Mouse (Mus musculus) erythroblast, adult 5-6 weeks (primary cell): ENCODE measurements around the gene Fkbp7. TPM values are rescaled to one million over a fixed set of nuclear protein-coding genes. Genes with fewer than 3 reads are reported as not detected.
"Not testable (repeated sequence)": the region's sequence is repeated elsewhere in the genome, so short reads cannot be mapped to it uniquely, and the experiment has no call there.

Experiments used
- ATAC-seq: replicated peaks from 2 replicates; pipeline ENCODE4 v1.8.0; 2016; ENCODE audit warnings: moderate number of reproducible peaks, mild to moderate bottlenecking, moderate TSS enrichment, inconsistent platforms; ENCODE audit not compliant: poor library complexity, low FRiP score, severe bottlenecking
- total RNA-seq, 2 experiments: library from RNA; stranded (forward) in 1 of 2; stranded (reverse) in 1 of 2; fragments of 150-400 nt in 1 of 2; fragments of 200-764, 138-1000 nt in 1 of 2; gene quantifications; 2 replicates each; pipeline versions ENCODE4 v1.2.3 to v1.2.4; 2015 to 2017; ENCODE audit warnings: low replicate concordance in 2 of 2

Gene Fkbp7
- total RNA-seq, 2 experiments from 2014 or later: 2.3 to 2.9 TPM

GRCm38 (mm10) chr2:76672134-76672745 lies 676 bp downstream of the Fkbp7 start:
- ATAC-seq: no peak

DNA sequence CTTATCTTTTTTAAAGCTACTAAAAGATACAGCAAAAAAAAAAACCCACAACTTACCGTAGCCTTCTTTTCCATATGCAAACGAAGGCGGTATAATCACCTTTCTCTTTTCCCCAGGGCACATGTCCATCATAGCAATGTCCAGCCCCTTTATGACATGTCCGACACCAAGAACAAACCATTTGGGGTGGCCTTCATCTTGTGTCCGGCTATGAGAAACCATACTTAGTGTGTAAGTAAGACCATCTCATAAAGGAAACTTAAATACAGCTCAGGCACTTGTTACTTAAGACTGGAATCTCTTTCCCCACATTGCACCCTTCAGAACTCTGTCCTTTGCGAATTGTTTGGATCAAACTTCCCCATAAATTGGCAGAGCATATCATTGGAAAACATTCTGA lies 1.3 kb downstream of the Fkbp7 start:
- no peak for ATAC-seq

DNA sequence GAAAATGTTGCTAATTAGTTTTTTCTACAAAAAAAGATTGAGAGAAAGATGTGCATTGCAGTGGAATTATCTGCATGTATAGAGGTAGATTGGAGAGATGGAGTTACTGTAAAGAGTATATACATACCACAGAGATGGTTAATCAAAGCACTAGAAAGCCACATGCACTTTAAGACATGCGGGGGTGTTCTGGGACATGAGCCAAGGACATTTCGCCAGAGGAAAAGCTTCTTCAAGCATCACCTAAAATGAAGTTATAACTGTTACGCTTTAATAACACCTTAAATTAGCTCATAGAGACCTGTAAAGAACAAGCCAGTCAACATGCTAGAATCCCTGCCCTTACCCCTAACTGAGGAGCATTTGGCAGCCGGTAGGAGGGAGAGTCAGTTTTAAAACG lies 5.7 kb downstream of the Fkbp7 start:
- ATAC-seq: no peak

GRCm38 (mm10) chr2:76665531-76665930 lies 7.4 kb downstream of the Fkbp7 start:
- ATAC-seq: no peak

DNA sequence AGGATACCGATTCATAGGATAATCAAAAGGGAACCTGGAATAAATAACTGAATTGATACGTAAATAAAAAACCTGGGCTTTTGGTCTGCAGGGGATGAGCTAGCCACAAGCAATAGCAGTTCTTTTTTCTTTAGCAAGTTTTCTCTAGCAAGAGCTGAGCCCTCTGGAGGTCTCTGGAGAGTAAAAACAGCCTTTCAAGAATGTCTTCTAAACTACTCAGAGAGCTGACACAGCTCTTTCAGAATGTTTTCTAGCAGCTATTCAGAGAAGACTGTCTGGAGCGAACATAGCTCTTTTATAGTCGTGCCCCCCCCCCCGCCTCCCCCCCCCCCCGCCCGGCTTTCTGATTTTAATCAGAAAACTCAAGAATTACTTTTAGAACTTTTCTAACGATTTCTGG lies 13.5 kb downstream of the Fkbp7 start:
- no peak for ATAC-seq

GRCm38 (mm10) chr2:76658551-76658950 lies 14.4 kb downstream of the Fkbp7 start:
- ATAC-seq: no peak

DNA sequence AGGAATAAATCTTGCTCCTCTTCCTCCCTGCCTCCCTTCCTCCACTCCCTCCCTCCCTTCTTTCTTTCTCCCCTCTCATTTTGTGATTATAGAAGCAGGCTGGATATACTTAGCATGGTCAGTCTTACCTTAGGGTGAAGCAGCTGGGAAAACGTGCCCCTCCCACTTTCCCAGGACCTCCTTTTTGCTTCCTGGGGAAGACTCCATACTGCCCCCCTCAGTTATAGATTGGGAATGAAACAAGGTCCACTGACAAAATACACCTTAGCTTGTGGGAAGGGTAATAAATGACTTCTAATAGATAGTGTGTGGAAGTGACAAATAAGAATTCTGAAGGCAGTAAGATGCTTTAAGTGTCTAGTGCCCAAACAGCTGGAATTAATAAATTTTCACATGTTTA lies 16.9 kb downstream of the Fkbp7 start:
- no peak for ATAC-seq

- ATAC-seq: no peak
These were observed 17.5 kb downstream of the Fkbp7 start for GRCm38 (mm10) chr2:76655444-76655843.

GRCm38 (mm10) chr2:76654646-76655045 lies 18.3 kb downstream of the Fkbp7 start:
- ATAC-seq: no peak

DNA sequence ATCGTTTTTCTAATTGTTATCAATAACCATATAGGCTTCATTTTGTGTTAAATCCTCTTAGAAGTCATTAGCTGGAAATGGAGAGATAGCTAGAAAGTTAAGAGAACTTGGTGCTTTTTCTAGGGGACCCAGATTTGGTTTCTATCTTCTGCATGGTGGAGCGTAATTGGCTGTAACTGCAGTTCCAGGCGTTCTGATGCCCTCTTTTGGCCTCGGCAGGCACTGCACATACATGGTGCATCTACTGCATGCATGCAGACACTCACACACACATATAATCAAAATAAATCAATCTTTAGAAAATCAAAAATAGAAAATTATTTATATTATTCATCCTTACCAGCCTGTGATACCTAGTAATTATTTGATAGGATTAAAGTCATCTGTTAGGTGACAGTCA lies 19.8 kb downstream of the Fkbp7 start:
- no peak for ATAC-seq

- ATAC-seq: no peak
These were observed 24.2 kb downstream of the Fkbp7 start for GRCm38 (mm10) chr2:76648666-76649141.

DNA sequence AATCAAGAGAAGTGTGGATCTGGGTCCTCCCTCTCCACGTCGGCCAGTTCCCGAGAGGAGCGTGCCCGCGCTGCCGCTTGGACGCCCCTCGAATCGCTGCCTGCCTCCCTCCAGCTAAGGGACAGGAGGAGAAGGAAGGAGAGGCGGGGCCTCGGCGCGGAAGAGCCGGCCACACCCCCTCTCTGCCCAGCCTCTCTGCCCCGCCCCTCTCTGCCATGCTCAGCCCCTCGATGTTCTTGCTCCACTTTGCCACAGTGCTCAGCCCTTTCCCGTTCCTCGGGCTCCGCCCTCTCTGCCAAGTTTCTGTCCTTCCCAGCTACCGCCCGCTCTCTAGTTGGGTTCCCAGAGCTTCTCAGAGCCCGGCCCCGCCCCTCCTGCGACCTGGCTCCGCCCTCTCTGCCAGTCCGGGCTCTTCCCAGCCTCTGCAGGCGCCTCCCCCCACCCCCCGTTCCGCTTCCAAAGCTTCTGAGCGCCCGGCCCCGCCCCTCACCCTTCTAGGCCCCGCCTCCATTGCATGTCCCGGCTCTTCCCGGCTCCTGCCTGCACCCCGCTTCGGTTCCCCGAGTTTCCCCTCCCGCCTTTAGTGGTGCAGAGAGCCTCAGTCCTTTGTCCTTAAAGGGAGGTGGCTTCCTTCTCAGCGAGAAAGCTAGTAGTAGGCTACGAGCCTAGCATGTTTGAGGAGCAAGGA lies 24.9 kb downstream of the Fkbp7 start, which contains the start of the genes Prkra and Pjvk:
Gene Prkra (minus strand): TSS at position 133 of the 688 bp plus-strand sequence.
Gene Pjvk (plus strand): TSS at position 594 of the 688 bp plus-strand sequence.
- peak; percentile 99 for ATAC-seq

- ATAC-seq: peak; percentile 41; the same call in 1 of the 2 replicates
These were observed 25.5 kb downstream of the Fkbp7 start for GRCm38 (mm10) chr2:76647441-76647869.

DNA sequence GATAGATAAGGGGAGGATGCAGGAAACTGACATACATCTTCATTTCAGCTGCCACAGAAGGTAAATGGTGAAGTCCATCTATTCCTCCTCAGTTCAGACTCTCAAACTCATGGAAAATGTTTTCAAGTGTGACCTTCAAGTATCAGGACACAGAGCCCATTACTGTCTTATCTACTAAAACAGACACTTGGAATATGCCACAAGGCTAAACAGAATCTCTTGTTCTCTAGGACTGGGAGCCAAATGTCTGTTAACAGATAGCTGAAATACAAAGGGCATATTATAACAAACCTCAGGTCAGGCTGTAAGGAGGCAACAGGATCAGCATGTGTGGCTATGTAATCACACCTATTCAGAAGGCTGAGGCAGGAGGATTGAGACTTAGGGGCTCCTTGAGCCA lies 29.1 kb downstream of the Fkbp7 start:
- no peak for ATAC-seq

DNA sequence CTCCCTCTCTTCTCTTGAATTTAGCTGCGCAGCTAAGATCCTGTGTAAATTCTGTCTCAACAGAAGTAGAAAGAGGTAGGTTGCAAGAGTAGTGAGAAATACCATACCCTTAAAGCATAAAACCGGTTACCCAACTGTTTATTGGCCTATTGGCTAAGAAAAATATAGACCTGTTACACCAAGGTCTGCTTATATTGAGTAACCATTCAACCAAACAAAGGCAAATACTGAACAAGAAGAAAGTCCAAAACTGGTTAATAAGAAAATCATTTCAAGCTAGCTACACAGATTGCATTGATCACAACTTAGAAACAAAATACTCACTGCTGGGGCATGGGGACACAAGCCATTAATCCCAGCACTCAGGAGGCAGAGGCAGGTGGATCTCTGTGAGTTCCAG lies 33.3 kb downstream of the Fkbp7 start:
- no peak for ATAC-seq

DNA sequence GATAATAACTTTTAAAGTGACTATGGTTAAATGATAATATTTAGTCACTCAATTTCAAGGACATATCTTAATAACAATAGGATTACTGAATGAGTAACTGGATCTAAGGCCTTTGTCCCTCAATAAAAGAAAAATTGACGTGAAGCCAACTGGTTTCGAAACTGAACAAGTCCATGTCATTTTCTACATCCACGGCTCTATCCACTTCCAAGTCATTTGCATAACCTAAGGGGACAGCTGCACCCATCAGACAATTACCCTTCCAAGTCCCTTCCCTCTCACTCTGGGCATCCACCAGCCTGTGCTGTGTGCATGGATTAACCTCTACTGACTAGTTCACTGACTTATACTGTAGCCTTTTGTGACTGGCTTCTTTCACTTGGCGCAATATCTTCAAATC lies 41.3 kb downstream of the Fkbp7 start:
- no peak for ATAC-seq

GRCm38 (mm10) chr2:76630293-76630692 lies 42.6 kb downstream of the Fkbp7 start:
- ATAC-seq: no peak

GRCm38 (mm10) chr2:76622316-76622715 lies 50.6 kb downstream of the Fkbp7 start:
- ATAC-seq: not testable (repeated sequence)

- no peak for ATAC-seq
These were observed 51.2 kb downstream of the Fkbp7 start for GRCm38 (mm10) chr2:76621724-76622123.

DNA sequence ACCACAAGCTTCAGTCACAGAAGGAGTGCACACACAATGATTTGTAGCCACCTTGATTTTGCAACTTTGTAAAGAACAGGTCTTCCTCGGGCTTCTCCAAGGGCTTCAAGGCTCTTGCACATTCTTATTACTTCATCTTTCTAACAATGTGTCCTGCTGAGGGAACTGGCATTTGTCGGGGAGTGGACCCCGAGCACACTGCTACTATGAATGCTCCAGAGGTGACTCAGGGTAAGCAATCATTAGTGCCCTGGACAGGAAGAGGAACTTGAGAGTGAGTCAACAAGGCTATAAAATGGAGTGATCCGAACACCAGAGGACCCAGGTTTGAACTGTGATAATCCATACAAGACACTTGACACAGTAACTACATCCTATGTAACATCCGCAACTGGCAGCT lies 52.7 kb downstream of the Fkbp7 start:
- ATAC-seq: no peak

DNA sequence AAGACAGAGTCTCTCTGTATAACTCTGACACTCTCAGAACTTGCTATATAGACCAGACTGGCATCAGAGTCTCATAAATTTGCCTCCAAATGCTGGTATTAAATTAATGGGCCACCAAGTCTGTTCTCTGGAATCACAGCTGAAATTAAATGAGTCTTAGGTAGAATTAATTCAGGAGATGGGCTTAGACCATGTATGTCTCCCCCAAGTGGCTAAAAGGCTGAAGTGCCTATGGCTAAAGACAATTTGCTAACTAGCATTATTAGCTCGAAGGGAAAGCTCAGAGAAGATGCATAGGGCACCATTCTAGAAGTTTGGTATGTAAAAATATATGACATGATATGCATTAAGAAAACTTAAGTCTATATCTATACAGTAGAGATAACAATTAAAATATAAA lies 54.8 kb downstream of the Fkbp7 start:
- ATAC-seq: no peak
